Mouse (Mus musculus): ENCODE measurements around the gene Tpra1.

DNA sequence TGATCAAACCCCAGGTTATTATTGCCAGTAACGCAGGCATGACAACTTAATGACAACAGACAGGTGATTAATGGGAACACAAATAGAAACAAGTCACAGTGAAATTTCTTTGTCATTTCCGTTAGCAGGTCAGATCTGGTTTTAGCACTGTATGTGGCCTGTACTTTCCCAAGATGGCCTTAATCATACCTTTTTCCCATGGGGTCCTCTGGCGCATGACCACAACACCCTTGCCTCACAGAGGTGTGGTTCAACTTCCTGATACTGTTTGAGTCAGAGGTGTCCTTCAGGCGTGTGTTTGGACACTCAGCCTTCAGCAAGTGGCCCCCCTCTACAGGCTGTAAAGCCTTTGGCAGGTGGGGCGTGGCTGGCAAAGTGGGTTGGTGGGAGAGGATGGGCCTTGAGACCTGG is 55.8 kb downstream of the Tpra1 start:
- TF ChIP-seq CTCF (IDR thresholded peaks at IDR 0.05; ENCODE audit: extremely low read depth, insufficient read depth, low read length) (no peak), POLR2A (IDR thresholded peaks at IDR 0.05; ENCODE audit: extremely low read depth, insufficient read depth, low read length) (no peak)
